Mouse (Mus musculus): ENCODE measurements around the gene Pramef12. TPM values are rescaled to one million over a fixed set of nuclear protein-coding genes. Genes with fewer than 3 reads are reported as not detected.

The Pramef12 gene
- not detected for polyA plus RNA-seq (2014; fragmentation: Illumina TruSeq; extraction: RNeasy Lipid Tissue Mini Kit (QIAGEN cat#74804); ENCODE audit: low read depth, low replicate concordance)

DNA sequence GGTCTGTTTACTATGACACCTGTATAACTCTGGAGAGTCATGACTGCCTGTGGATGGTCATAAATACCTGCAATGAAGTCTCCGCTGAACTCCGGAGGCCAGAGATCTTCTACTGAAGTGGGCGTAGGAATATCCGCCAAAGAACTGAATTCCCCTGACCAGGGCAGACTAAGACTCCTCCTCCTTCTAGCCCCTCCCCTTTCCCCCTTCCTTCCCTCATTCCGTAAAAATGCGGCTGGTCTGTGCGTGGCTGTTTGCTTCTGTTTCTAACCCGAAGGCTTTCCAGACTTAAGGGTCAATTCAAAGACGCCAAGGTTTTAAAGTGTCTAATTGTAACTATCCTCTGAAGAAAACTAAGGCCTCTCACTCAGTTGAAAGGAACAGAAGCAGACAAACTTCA, at the start of gene Pramef12:
Gene Pramef12, minus strand, starts transcription at position 175 of the 400 bp plus-strand sequence.

DNA sequence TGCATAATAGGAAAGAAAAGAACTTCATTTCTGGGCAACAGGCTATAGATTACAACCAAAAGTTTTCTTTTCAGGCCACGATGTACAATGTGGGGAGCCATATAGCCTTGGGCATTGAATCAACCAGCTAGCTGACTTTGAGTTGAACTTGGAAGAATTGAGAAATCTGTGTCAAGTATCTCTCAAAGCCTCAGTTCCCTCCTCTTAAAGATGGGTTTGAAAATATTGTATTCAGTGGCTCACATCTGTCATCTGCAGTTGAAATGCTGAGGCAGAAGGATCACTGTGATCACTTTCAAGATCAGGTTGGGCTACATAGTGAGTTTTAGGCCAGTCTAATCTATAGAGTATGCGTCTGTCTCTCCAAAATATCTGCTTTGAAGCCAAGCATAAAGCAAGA, 45.0 kb upstream of the Pramef12 start, which contains the start of gene Gm9944:
Gene Gm9944, minus strand, starts transcription at position 101 of the 400 bp plus-strand sequence.

DNA sequence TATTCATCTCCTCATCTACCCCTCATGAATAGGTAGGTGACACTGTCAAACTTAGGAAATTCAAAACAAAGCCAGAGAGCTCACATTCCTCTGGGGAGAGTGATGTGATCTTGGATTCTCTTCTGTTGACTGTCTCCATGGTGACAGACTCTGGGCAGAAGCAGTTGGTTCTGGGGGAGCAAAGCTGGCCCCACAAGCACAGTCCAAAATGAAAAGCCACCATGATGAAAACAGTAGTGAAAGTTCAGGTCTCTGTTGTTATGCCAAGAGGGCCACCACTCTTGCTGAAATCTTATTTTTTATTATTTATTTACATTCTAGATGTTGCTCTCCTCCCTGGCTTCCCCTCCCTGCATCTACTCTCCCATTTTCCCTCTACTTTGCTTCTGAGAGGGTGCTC, 30.4 kb upstream of the Pramef12 start, which contains the start of gene 1700012P22Rik:
Gene 1700012P22Rik, minus strand, starts transcription at position 101 of the 400 bp plus-strand sequence.

DNA sequence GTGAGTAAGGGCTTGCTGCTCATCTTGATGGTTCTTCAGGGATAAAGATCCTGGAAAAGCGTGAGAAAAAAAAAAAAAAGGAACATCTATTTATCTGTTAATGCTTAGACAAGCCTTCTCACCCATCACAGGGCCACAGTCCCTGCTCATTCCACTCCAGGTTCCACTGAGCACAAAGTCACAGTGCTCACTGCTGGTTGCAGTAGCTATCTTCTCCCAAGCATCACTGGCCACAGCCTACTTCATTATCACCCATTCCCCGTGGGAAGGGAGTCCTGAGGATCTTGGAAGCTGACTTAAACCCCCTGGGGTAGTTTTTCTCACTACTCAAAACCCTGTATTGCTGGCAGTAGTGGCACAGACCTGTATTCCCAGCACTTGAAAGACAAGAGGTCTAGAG, 30.4 kb downstream of the Pramef12 start, which contains the start of gene Pramef20:
Gene Pramef20, minus strand, starts transcription at position 23 of the 400 bp plus-strand sequence.

DNA sequence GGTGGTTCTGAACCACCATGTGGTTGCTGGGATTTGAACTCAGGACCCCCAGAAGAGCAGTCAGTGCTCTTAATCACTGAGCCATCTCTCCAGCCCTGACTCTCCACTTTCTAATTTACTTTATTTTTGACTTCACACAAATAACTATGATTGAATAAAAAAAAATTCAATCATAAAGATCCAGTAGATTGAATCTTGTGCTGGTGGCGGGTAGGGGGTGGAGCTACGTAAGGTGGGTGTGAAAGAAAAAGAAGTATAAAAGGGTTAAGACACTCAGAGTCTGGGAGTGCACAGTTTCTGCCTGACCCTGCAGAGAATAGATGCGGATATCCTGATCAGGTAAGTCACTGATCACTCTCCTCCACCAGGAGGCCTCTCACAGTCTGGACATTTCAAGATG, 50.6 kb downstream of the Pramef12 start, which contains the start of gene Gm13119:
Gene Gm13119, plus strand, starts transcription at position 301 of the 400 bp plus-strand sequence.

Other genes with a start within 250 kb of the Pramef12 start
- gene Oog3, start 245.8 kb downstream of the Pramef12 start, polyA plus RNA-seq (2014; fragmentation: Illumina TruSeq; extraction: RNeasy Lipid Tissue Mini Kit (QIAGEN cat#74804); ENCODE audit: low read depth, low replicate concordance) = not detected
- gene Oog2, start 217.7 kb downstream of the Pramef12 start, polyA plus RNA-seq (2014; fragmentation: Illumina TruSeq; extraction: RNeasy Lipid Tissue Mini Kit (QIAGEN cat#74804); ENCODE audit: low read depth, low replicate concordance) = not detected
- gene C87977, start 195.1 kb downstream of the Pramef12 start, polyA plus RNA-seq (2014; fragmentation: Illumina TruSeq; extraction: RNeasy Lipid Tissue Mini Kit (QIAGEN cat#74804); ENCODE audit: low read depth, low replicate concordance) = not detected
- gene Pramel5, start 128.0 kb downstream of the Pramef12 start, polyA plus RNA-seq (2014; fragmentation: Illumina TruSeq; extraction: RNeasy Lipid Tissue Mini Kit (QIAGEN cat#74804); ENCODE audit: low read depth, low replicate concordance) = not detected
- not detected for gene Gm13128, start 78.2 kb downstream of the Pramef12 start, polyA plus RNA-seq (2014; fragmentation: Illumina TruSeq; extraction: RNeasy Lipid Tissue Mini Kit (QIAGEN cat#74804); ENCODE audit: low read depth, low replicate concordance)
- gene Gm13119, start 50.5 kb downstream of the Pramef12 start, polyA plus RNA-seq (2014; fragmentation: Illumina TruSeq; extraction: RNeasy Lipid Tissue Mini Kit (QIAGEN cat#74804); ENCODE audit: low read depth, low replicate concordance) = not detected
- gene Pramef20, start 30.5 kb downstream of the Pramef12 start, polyA plus RNA-seq (2014; fragmentation: Illumina TruSeq; extraction: RNeasy Lipid Tissue Mini Kit (QIAGEN cat#74804); ENCODE audit: low read depth, low replicate concordance) = not detected
- gene 1700012P22Rik, start 30.3 kb upstream of the Pramef12 start, polyA plus RNA-seq (2014; fragmentation: Illumina TruSeq; extraction: RNeasy Lipid Tissue Mini Kit (QIAGEN cat#74804); ENCODE audit: low read depth, low replicate concordance) = not detected
- not detected for gene Gm9944, start 44.9 kb upstream of the Pramef12 start, polyA plus RNA-seq (2014; fragmentation: Illumina TruSeq; extraction: RNeasy Lipid Tissue Mini Kit (QIAGEN cat#74804); ENCODE audit: low read depth, low replicate concordance)
- not detected for gene Aadacl3, start 55.3 kb upstream of the Pramef12 start, polyA plus RNA-seq (2014; fragmentation: Illumina TruSeq; extraction: RNeasy Lipid Tissue Mini Kit (QIAGEN cat#74804); ENCODE audit: low read depth, low replicate concordance)
- not detected for gene 9430007A20Rik, start 111.4 kb upstream of the Pramef12 start, polyA plus RNA-seq (2014; fragmentation: Illumina TruSeq; extraction: RNeasy Lipid Tissue Mini Kit (QIAGEN cat#74804); ENCODE audit: low read depth, low replicate concordance)
- gene Gm13124, start 156.7 kb upstream of the Pramef12 start, polyA plus RNA-seq (2014; fragmentation: Illumina TruSeq; extraction: RNeasy Lipid Tissue Mini Kit (QIAGEN cat#74804); ENCODE audit: low read depth, low replicate concordance) = not detected
- gene Aadacl4, start 205.2 kb upstream of the Pramef12 start, polyA plus RNA-seq (2014; fragmentation: Illumina TruSeq; extraction: RNeasy Lipid Tissue Mini Kit (QIAGEN cat#74804); ENCODE audit: low read depth, low replicate concordance) = not detected